Mouse (Mus musculus) heart, embryonic 10.5 days (tissue): ENCODE results near the gene AU018091. TPM values are rescaled to one million over a fixed set of nuclear protein-coding genes. Genes with fewer than 3 reads are reported as not detected.
"Not testable (repeated sequence)": the region's sequence is repeated elsewhere in the genome, so short reads cannot be mapped to it uniquely, and the experiment has no call there.

Experiments used
- DNase-seq: peaks from one replicate; pipeline ENCODE4 v3.0.0-alpha.2; 2017; ENCODE audit warnings: low spot score
- H3K27ac ChIP-seq: fragments of 300-500 bp; sonication (generic); 2 replicates; pipeline ENCODE4 v1.5.1; 2016; ENCODE audit warnings: mild to moderate bottlenecking
- H3K27me3 ChIP-seq: fragments of 300-500 bp; sonication (generic); 2 replicates; pipeline ENCODE4 v1.6.1; 2016; ENCODE audit warnings: mild to moderate bottlenecking; ENCODE audit not compliant: poor library complexity, insufficient read depth, severe bottlenecking
- H3K36me3 ChIP-seq: fragments of 300-500 bp; sonication (generic); 2 replicates; pipeline ENCODE4 v1.6.1; 2016; ENCODE audit warnings: mild to moderate bottlenecking, moderate library complexity
- H3K4me1 ChIP-seq: fragments of 300-500 bp; sonication (generic); 2 replicates; pipeline ENCODE4 v1.6.1; 2016; ENCODE audit warnings: mild to moderate bottlenecking
- H3K4me3 ChIP-seq: fragments of 300-500 bp; sonication (generic); 2 replicates; pipeline ENCODE4 v1.5.1; 2016; ENCODE audit warnings: mild to moderate bottlenecking, moderate library complexity
- H3K9me3 ChIP-seq: fragments of 300-500 bp; sonication (generic); 2 replicates; pipeline ENCODE4 v1.6.1; 2016; ENCODE audit warnings: mild to moderate bottlenecking, moderate library complexity
- WGBS: fragments of 180-500 bp; shearing (Covaris S2); methylation state at CpG from one replicate; pipeline ENCODE4 v1.1.7; 2016; 5-methylcytosine and 5-hydroxymethylcytosine counted together
- polyA plus RNA-seq: library from polyadenylated mRNA; unstranded; fragments of >200 nt; fragmentation: Nextera tagmentation; extraction: Ambion mirVana; gene quantifications from 2 replicates; pipeline ENCODE4 v1.2.1, GENCODE M21; 2016

Gene AU018091
- polyA plus RNA-seq, 1 experiment from 2014 or later, result 0.65 TPM

GRCm38 (mm10) chr7:3195850-3196249, 26.8 kb upstream of the AU018091 start:
- Histone ChIP-seq H3K36me3 (no peaks in the 10 kb centered on the region), H3K9me3 (no peaks in the 10 kb centered on the region), H3K27me3 (no peaks in the 10 kb centered on the region), H3K4me3 (no peak overlapping the region), H3K27ac (no peak overlapping the region), H3K4me1 (no peaks in the 10 kb centered on the region)
- DNase-seq, result no peak
- WGBS, result 58% methylated on average over 5 of the region's 5 CpGs

DNA sequence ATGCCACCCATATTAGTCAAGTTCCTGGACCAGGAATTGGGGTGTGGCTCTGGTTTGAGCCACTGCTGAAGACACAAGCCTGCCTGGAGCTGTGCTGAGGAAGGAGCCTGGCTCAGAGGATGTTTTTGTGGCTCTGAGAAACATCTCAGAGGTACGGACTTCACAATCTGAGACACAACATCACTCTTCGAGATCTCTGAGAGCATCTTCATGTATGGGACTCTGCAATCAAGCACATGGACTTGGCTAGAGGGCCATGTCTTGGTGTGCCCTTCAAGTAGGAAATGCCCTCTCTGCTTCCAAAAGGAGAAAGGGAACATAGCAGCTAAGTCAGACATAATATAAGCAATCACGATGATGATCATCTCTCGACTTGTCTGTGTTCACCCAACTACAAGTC, 25.5 kb upstream of the AU018091 start:
- H3K4me1 ChIP-seq, result no peaks in the 10 kb centered on the region
- H3K27me3 ChIP-seq, result no peaks in the 10 kb centered on the region
- no peaks in the 10 kb centered on the region for H3K9me3 ChIP-seq
- no peaks in the 10 kb centered on the region for H3K36me3 ChIP-seq
- DNase-seq, result no peak
- no peak overlapping the region for H3K4me3 ChIP-seq
- no peak overlapping the region for H3K27ac ChIP-seq
- WGBS, result 88% methylated on average over 4 of the region's 4 CpGs

DNA sequence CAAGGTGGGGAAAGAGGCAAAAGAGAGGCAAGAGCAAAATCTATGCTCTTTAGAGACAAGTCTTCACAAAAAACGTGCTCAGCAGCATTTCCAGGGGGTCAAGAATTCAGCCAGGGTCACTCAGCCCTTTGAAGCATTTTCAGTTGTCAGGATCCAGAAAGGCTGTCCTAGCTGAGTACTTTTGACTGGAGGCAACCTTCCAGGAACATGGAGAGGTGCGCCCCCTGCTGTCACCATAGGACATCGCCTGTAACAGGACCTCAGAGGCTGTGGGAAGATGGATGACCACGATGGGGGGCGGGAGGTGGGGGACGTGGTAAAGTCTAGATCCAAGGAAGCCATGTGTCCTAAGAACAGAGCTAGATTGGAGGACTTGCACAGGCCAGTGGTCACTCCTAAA, 24.9 kb upstream of the AU018091 start:
- WGBS, result 9% methylated on average over 6 of the region's 6 CpGs
- Histone ChIP-seq H3K36me3 (no peaks in the 10 kb centered on the region), H3K4me1 (no peaks in the 10 kb centered on the region), H3K4me3 (no peak overlapping the region), H3K9me3 (no peaks in the 10 kb centered on the region), H3K27me3 (no peaks in the 10 kb centered on the region), H3K27ac (no peak overlapping the region)
- no peak for DNase-seq

DNA sequence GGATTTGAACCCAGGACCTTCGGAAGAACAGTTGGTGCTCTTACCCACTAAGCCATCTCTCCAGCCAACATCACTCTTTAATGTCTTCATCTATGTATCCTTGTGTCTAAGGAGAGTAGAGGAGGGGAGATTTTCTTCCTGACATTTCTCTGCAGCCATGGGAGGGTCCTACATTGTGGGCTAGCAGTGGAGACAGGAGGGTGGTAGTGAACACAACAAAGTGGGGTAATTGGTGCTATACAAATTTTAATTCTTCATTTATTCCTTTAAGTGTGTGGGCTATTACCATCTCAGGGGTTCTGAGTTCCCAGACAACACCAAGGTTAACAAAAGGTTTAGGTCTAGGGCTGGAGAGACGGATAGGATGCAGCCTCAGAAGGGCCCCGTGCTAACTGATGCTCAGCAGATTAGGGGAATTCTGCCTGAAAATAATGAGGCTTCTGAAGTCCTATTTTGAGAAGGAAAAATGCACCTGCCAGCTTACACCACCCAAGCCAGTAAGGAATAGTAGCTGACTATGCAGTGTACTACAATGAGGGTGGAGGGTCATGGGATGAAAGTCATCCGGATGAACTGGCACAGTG, 24.1 kb upstream of the AU018091 start:
- H3K36me3 ChIP-seq, result no peaks in the 10 kb centered on the region
- no peaks in the 10 kb centered on the region for H3K4me1 ChIP-seq
- no peak overlapping the region for H3K27ac ChIP-seq
- H3K27me3 ChIP-seq, result no peaks in the 10 kb centered on the region
- no peak overlapping the region for H3K4me3 ChIP-seq
- no peaks in the 10 kb centered on the region for H3K9me3 ChIP-seq
- 79% methylated on average over 4 of the region's 4 CpGs for WGBS
- DNase-seq, result no peak

DNA sequence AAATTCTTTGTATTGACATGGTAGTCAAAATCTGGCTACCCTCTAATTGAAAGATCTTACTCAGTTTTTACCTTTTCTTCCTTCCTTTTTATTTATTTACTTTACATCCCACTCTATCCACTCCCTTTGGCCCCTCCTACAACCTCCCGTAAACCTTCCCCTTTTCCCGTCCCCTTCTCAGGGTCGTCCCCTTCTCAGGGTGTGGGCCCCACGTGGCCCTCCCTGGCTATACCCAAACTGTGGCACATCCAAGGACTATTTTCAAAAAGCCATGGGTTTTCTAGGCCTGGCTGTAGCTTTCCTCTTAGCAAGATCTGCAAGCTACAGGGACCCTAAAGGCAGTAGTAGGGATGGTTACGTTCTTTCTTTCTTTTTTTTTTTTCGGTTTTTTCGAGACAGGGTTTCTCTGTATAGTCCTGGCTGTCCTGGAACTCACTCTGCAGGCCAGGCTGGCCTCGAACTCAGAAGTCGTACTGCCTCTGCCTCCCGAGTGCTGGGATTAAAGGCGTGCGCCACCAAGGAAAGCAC, 23.0 kb upstream of the AU018091 start:
- H3K4me1 ChIP-seq, result no peaks in the 10 kb centered on the region
- no peak overlapping the region for H3K27ac ChIP-seq
- H3K4me3 ChIP-seq, result no peak overlapping the region
- H3K36me3 ChIP-seq, result no peaks in the 10 kb centered on the region
- no peaks in the 10 kb centered on the region for H3K27me3 ChIP-seq
- no peaks in the 10 kb centered on the region for H3K9me3 ChIP-seq
- WGBS, result 82% methylated on average over 12 of the region's 12 CpGs
- DNase-seq, result no peak

DNA sequence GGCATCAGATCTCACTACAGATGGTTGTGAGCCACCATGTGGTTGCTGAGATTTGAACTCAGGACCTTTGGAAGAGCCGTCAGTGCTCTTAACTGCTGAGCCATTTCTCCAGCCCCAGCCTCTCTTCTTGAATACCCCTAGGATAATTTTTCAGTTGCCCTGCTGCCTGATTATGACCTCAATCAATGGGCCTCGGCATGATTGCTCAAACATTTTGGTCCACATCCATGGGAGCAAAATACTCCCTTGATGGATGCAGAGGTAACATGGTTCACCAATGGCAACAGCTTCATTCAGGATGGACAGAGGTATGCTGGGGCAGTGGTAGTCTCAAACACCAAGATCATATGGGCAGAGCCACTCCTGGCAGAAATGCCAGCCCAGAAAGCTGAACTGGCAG, 17.7 kb upstream of the AU018091 start:
- not testable (repeated sequence) for H3K27ac ChIP-seq, H3K36me3 ChIP-seq, H3K4me3 ChIP-seq, DNase-seq, H3K27me3 ChIP-seq, H3K9me3 ChIP-seq, H3K4me1 ChIP-seq
- 75% methylated on average over 2 of the region's 2 CpGs for WGBS

GRCm38 (mm10) chr7:3186136-3186535, 17.1 kb upstream of the AU018091 start:
- H3K36me3 ChIP-seq, result no peaks in the 10 kb centered on the region

GRCm38 (mm10) chr7:3184394-3184793, 15.4 kb upstream of the AU018091 start:
- WGBS, result 40% methylated on average over 4 of the region's 4 CpGs
- DNase-seq, result no peak

More at GRCm38 (mm10) chr7:3186136-3186535, 17.1 kb upstream of the AU018091 start:
- Histone ChIP-seq H3K9me3 (no peaks in the 10 kb centered on the region), H3K4me1 (no peaks in the 10 kb centered on the region), H3K27me3 (no peaks in the 10 kb centered on the region), H3K27ac (no peak overlapping the region), H3K4me3 (no peak overlapping the region)
- WGBS, result 67% methylated on average over 1 of the region's 1 CpGs
- DNase-seq, result no peak

GRCm38 (mm10) chr7:3180958-3181357, 12.0 kb upstream of the AU018091 start:
- not testable (repeated sequence) for H3K27me3 ChIP-seq, H3K9me3 ChIP-seq, H3K4me3 ChIP-seq, H3K4me1 ChIP-seq, H3K36me3 ChIP-seq, DNase-seq, H3K27ac ChIP-seq
- WGBS, result 77% methylated on average over 24 of the region's 24 CpGs

More at GRCm38 (mm10) chr7:3184394-3184793, 15.4 kb upstream of the AU018091 start:
- Histone ChIP-seq H3K4me1 (no peaks in the 10 kb centered on the region), H3K9me3 (no peaks in the 10 kb centered on the region), H3K27me3 (no peaks in the 10 kb centered on the region), H3K27ac (no peak overlapping the region), H3K4me3 (no peak overlapping the region), H3K36me3 (no peaks in the 10 kb centered on the region)

DNA sequence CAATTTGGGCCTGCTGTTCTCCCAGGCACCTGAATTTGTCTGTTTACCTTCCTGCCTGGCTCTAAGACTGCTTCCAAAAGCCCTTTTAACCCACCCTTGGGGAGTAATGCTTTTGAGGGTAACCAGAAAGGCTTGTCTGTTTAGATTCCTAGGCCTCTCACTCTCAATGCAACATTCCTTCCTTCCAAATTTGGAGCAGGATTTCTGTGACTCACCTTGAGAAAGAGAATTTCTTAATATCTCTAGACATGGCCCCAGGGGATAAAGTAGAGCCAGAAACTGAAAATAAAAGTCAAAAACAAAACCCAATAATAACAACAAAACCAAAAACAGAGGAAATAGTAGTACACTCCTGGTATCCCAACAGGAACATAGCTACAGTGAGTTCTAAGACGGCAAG, 707 bp downstream of the AU018091 start:
- Histone ChIP-seq H3K36me3 (no peaks in the 10 kb centered on the region), H3K27ac (no peak overlapping the region), H3K27me3 (no peaks in the 10 kb centered on the region), H3K4me1 (no peaks in the 10 kb centered on the region), H3K9me3 (no peaks in the 10 kb centered on the region), H3K4me3 (no peak overlapping the region)
- no peak for DNase-seq
- 76% methylated on average over 1 of the region's 1 CpGs for WGBS

GRCm38 (mm10) chr7:3166270-3166669, 2.7 kb downstream of the AU018091 start:
- H3K27ac ChIP-seq, result no peak overlapping the region
- no peak overlapping the region for H3K4me3 ChIP-seq
- no peaks in the 10 kb centered on the region for H3K36me3 ChIP-seq
- no peaks in the 10 kb centered on the region for H3K9me3 ChIP-seq
- 89% methylated on average over 4 of the region's 4 CpGs for WGBS
- H3K27me3 ChIP-seq, result no peaks in the 10 kb centered on the region
- no peaks in the 10 kb centered on the region for H3K4me1 ChIP-seq
- DNase-seq, result no peak

- H3K36me3 ChIP-seq, result no peaks in the 10 kb centered on the region
- no peaks in the 10 kb centered on the region for H3K4me1 ChIP-seq
- H3K4me3 ChIP-seq, result no peak overlapping the region
- no peak overlapping the region for H3K27ac ChIP-seq
- no peak for DNase-seq
- H3K9me3 ChIP-seq, result no peaks in the 10 kb centered on the region
- H3K27me3 ChIP-seq, result no peaks in the 10 kb centered on the region
Observed at GRCm38 (mm10) chr7:3164991-3165390, 4.0 kb downstream of the AU018091 start.

- Histone ChIP-seq H3K36me3 (no peaks in the 10 kb centered on the region), H3K9me3 (no peaks in the 10 kb centered on the region), H3K27me3 (no peaks in the 10 kb centered on the region), H3K27ac (no peak overlapping the region), H3K4me1 (no peaks in the 10 kb centered on the region), H3K4me3 (no peak overlapping the region)
- DNase-seq, result no peak
- WGBS, result 75% methylated on average over 6 of the region's 6 CpGs
Observed at GRCm38 (mm10) chr7:3164381-3164780, 4.6 kb downstream of the AU018091 start.

DNA sequence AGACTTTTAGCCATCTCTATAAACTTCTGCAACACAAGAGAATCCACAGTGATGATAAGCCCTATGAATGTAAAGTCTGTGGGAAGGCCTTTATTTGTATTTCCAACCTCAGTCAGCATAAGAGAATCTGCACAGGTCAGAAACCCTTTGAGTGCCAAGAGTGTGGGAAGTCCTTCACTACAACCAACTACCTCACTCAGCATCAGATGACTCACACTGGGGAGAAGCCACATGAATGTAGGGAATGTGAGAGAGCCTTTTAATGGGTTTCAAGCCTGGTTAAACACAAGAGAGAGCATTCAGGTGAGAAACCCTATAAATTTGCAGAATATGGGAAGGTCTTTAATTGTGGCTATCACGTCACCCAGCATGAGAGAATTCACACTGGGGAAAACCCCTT, 18.6 kb downstream of the AU018091 start:
- DNase-seq, result no peak
- Histone ChIP-seq H3K4me1 (no peaks in the 10 kb centered on the region), H3K36me3 (no peaks in the 10 kb centered on the region), H3K4me3 (no peak overlapping the region), H3K27ac (no peak overlapping the region), H3K9me3 (no peaks in the 10 kb centered on the region; the same call in 1 of the 2 replicates), H3K27me3 (no peaks in the 10 kb centered on the region)
- WGBS, result 78% methylated on average over 1 of the region's 1 CpGs
